Mouse (Mus musculus) midbrain, embryonic 16.5 days (tissue): Measurements from ENCODE around the gene Gm20388. TPM values are rescaled to one million over a fixed set of nuclear protein-coding genes. Genes with fewer than 3 reads are reported as not detected.
"Not testable (repeated sequence)": the region's sequence is repeated elsewhere in the genome, so short reads cannot be mapped to it uniquely, and the experiment has no call there.

Source experiments
- ATAC-seq: fragments of 200-750 bp; cut with Nextera tagmentation; 2 replicates; pipeline ENCODE4 v1.8.0; 2017; ENCODE audit warnings: moderate TSS enrichment
- H3K27ac ChIP-seq: fragments of 300-500 bp; sonication (generic); 2 replicates; pipeline ENCODE4 v1.5.1; 2014; ENCODE audit warnings: mild to moderate bottlenecking, low read length, mixed read lengths
- H3K27me3 ChIP-seq: fragments of 300-500 bp; sonication (generic); 2 replicates; pipeline ENCODE4 v1.6.1; 2014; ENCODE audit warnings: low read depth, low read length, mixed read lengths; ENCODE audit not compliant: control insufficient read depth, insufficient read depth
- H3K36me3 ChIP-seq: fragments of 300-500 bp; sonication (generic); 2 replicates; pipeline ENCODE4 v1.6.1; 2014; ENCODE audit warnings: mild to moderate bottlenecking, low read length, moderate library complexity, mixed read lengths; ENCODE audit not compliant: control insufficient read depth, insufficient read depth
- H3K4me1 ChIP-seq: fragments of 300-500 bp; sonication (generic); 2 replicates; pipeline ENCODE4 v1.6.1; 2014; ENCODE audit warnings: mild to moderate bottlenecking, low read length, mixed read lengths; ENCODE audit not compliant: control insufficient read depth, insufficient read depth
- H3K4me2 ChIP-seq: fragments of 300-500 bp; sonication (generic); 2 replicates; pipeline ENCODE4 v1.6.1; 2014; ENCODE audit warnings: mild to moderate bottlenecking, low read length, mixed read lengths
- H3K4me3 ChIP-seq: fragments of 300-500 bp; sonication (generic); 2 replicates; pipeline ENCODE4 v1.5.1; 2014; ENCODE audit warnings: low read depth, mild to moderate bottlenecking, low read length, moderate library complexity, mixed read lengths
- H3K9ac ChIP-seq: fragments of 300-500 bp; sonication (generic); 2 replicates; pipeline ENCODE4 v1.6.1; 2014; ENCODE audit warnings: low read depth, low read length, mixed read lengths
- H3K9me3 ChIP-seq: fragments of 300-500 bp; sonication (generic); replicated peaks from 2 replicates; pipeline ENCODE4 v1.6.1; 2014; ENCODE audit warnings: mild to moderate bottlenecking, low read length, mixed read lengths; ENCODE audit not compliant: control insufficient read depth, poor library complexity, severe bottlenecking
- WGBS: fragments of 180-500 bp; shearing (Covaris S2); extraction: QIAGEN DNeasy Blood & Tissue Kit; methylation state at CpG from one replicate; pipeline ENCODE4 v1.1.7; 2014; 5-methylcytosine and 5-hydroxymethylcytosine counted together
- polyA plus RNA-seq: library from polyadenylated mRNA; unstranded; fragments of >200 nt; fragmentation: Nextera tagmentation; extraction: Ambion mirVana; gene quantifications from 2 replicates; pipeline ENCODE4 v1.2.1, GENCODE M21; 2015

Gm20388 gene
- polyA plus RNA-seq, 1 experiment from 2014 or later, result 7.5 TPM

DNA sequence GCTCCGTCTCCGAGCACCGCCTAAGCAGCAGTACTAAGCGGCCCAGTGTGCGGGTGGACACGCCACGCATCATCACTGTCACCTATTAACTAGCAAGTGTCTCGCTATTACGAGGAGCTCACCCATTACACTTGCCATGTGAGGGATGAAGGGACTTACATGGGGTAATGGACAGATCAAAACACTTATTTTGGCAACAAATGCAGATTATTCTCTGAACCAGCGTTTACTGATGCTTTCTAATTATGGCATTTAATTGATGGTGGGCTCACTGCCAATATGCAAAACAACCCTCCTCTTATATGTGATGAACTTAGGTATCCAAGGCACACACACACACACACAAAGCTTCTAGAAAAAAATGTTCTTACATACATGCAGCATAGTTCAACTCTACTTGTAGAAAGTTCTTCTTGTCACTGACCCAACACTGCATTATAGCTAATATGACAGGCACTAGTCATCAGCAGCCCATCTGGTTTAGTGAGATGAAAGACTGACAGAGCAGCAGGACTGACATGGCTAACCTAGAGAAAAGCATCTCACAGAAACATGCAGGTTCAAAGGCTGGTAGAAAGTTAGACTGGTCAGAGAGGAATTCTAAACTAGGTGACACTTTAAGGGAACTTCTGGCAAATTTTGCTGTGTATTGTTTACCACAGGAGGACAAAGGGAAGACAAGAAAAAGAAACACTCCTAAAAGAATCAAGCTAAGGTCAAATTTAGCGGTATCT, 3128.9 kb downstream of the Gm20388 start:
- Histone ChIP-seq H3K4me1 (peaks cover 36% of the 10 kb centered on the region), H3K4me3 (peak overlapping the region; percentile 100; the same call in 1 of the 2 replicates), H3K9ac (no peak overlapping the region; the same call in 1 of the 2 replicates), H3K27ac (no peak overlapping the region), H3K27me3 (no peaks in the 10 kb centered on the region), H3K4me2 (peak overlapping the region; percentile 74), H3K36me3 (no peaks in the 10 kb centered on the region), H3K9me3 (no peaks in the 10 kb centered on the region)
- 25% methylated on average over 11 of the region's 11 CpGs for WGBS
- ATAC-seq, result no peak

DNA sequence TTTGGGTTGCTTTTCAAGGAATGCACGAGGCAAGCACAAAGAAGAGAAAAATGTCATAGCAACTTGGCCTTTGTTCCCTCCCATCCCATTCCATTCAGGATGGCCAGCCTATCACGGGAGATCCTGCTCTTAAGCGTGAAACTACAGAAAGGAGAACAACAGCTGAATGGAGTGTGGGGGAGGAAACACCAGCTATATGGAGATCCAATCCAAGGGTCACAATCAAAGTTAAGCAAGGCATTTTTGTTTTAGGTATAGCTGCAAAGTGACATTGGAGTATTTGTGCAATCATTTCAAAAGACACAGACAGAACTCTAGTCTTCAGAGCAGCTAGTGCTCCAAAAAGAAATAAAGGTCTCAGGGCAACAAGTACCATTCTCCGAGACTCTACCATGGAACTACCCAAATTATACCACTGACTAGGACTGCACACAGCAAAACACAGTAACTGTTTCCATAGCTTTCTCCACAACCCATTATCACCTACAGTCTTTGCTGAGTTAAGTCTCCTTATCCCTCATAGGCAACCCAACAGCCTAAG, 3129.5 kb downstream of the Gm20388 start:
- Histone ChIP-seq H3K27ac (no peak overlapping the region), H3K4me1 (peaks cover 36% of the 10 kb centered on the region), H3K9me3 (no peaks in the 10 kb centered on the region), H3K9ac (peak overlapping the region; percentile 99; the same call in 1 of the 2 replicates), H3K27me3 (no peaks in the 10 kb centered on the region), H3K4me3 (peak overlapping the region; percentile 100), H3K36me3 (no peaks in the 10 kb centered on the region), H3K4me2 (peak overlapping the region; percentile 74)
- 4% methylated on average over 4 of the region's 4 CpGs for WGBS
- no peak for ATAC-seq

DNA sequence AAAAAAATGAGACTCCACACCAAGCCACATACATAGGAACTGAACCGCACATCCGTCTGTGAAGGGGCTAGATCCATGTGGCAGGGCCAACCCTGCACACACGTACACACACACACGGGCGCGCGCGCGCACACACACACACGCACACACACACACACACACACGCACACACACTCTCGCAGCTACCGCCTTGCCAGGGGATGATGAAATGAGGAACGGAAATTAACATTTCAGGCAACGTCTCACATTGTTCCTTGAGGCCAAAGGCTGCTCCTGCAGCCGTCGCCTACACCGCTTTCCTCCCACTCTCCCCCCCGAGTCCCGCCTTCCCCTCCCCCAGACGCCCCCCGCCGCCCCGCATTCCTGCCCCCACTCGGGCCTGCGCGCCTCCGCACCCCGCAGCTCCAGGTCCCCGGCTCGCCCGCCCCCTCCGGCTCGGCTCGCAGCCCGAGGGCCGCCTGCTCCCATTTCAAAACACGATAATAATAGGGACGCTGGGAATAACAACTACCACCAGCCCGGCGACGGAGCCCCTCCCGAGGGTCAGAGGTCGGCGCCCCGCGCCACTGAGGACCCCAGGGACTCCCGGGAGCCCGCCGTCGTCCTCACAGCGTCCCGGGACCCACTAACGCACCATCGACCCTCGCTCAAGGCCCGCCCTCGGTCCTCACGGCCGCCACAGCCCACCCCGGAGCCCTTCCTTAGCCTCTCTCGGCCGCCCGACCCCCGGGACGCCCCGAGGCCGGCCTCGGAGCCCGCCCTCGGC, 3130.6 kb downstream of the Gm20388 start:
- peak overlapping the region; percentile 74 for H3K4me2 ChIP-seq
- H3K4me1 ChIP-seq, result peaks cover 36% of the 10 kb centered on the region
- H3K36me3 ChIP-seq, result no peaks in the 10 kb centered on the region
- H3K4me3 ChIP-seq, result peak overlapping the region; percentile 100
- WGBS, result under 1% methylated on average over 60 of the region's 71 CpGs
- H3K27ac ChIP-seq, result peak overlapping the region; percentile 93
- no peak for ATAC-seq
- peak overlapping the region; percentile 99 for H3K9ac ChIP-seq
- no peaks in the 10 kb centered on the region for H3K9me3 ChIP-seq
- H3K27me3 ChIP-seq, result no peaks in the 10 kb centered on the region

DNA sequence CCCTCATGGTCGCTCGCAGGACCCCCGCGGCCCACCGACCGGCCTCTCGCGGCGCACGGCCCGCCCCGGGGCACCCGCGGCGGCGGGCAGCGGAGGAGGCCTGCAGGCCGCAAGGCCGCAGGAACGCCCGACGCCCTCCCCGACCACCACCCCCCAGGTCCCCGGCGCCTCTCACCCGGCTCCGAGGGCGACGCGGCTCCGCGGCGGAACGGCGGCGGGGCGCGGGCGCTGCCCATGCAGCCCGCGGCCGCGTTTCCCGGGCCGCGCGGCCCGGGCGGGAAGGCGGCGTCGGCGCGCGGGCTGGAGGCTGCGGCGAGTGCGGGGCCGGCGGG, 3131.1 kb downstream of the Gm20388 start:
- peak; percentile 34; the same call in 1 of the 2 replicates for ATAC-seq
- Histone ChIP-seq H3K4me3 (peak overlapping the region; percentile 100), H3K27me3 (no peaks in the 10 kb centered on the region), H3K9me3 (no peaks in the 10 kb centered on the region), H3K27ac (peak overlapping the region; percentile 93), H3K9ac (peak overlapping the region; percentile 99), H3K4me2 (peak overlapping the region; percentile 74), H3K36me3 (no peaks in the 10 kb centered on the region), H3K4me1 (peaks cover 36% of the 10 kb centered on the region)
- WGBS, result under 1% methylated on average over 45 of the region's 60 CpGs

DNA sequence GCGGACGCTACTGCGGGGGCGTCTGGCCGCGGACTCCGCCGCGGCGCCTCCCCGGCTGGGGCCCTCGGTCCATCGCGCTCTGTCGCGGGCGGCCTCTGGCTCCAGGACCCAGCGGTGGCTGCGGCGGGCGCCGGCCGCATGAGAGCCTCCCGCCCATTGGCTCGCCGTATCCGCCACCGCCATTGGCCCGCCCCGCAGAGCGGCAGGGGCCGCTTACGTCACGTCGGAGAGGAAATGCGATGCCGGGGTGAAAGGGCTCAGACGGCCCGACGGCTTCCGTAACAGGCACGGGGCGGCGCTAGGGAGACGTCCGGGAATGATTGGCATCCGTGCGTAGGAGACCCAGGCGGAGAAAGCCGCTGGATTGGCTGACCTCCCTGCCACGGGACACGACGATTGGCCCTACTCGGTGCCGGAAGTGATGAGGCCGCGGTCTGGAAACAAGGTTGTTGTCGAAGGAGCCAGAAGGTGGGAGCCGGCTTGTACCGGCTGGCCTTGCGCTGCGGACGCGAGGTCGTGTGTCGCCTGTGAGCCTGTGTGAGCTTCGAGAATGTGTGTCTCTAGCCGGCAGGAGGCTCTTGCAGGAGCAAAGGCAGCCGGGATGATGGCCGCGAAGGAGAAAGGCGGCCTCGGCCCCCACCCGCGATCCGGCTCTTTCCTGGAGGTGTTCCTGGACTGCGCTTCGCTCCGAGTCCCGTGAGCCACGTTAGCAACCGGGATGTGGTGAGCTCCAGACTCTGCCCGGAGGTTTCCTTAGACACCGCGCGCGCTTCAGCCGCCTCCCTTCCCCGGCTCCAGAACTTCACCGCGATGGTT, 3131.7 kb downstream of the Gm20388 start, which contains the start of gene Ankrd11:
Gene Ankrd11 (minus strand): TSS at position 120 of the 816 bp plus-strand sequence.
- no peaks in the 10 kb centered on the region for H3K36me3 ChIP-seq
- H3K27me3 ChIP-seq, result no peaks in the 10 kb centered on the region
- under 1% methylated on average over 90 of the region's 91 CpGs for WGBS
- peak within 1 kb of the TSS; percentile 88 for H3K4me2 ChIP-seq
- peaks cover 36% of the 10 kb centered on the region for H3K4me1 ChIP-seq
- peak within 1 kb of the TSS; percentile 100 for H3K4me3 ChIP-seq
- H3K9me3 ChIP-seq, result no peaks in the 10 kb centered on the region
- H3K27ac ChIP-seq, result peak within 1 kb of the TSS; percentile 95
- peak; percentile 99 for ATAC-seq
- H3K9ac ChIP-seq, result peak within 1 kb of the TSS; percentile 99

DNA sequence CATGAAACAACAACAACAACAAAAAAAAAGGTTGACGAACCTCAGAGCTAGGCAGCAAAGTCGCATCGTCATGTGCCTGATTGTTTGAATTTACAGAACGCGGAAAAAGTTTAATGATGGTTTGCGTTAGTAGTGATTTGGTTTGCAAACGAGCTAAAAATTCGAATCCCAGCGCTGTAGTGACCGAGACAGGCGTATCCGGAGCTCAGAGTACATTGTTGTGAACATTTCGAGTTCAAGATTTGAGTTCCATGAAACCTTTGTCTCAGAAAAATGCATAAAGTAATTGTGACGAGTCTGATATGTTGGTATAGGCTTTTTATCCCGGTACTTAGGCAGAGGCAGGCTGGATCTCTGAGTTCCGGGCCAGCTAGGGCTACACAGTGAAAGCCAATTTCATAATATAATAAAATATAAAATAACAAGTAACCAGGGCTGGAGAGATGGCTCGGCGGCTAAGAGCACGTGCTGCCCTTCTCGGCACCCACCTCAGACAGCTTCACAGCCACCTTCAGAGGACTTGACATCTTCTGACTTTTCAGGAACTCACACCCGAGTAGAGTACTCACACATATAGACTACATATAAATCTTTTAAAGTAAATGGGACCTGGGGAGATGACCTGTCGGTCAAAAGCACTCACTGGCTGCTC, 3132.5 kb downstream of the Gm20388 start:
- Histone ChIP-seq H3K4me1 (peaks cover 36% of the 10 kb centered on the region), H3K27ac (peak overlapping the region; percentile 95), H3K36me3 (no peaks in the 10 kb centered on the region), H3K9ac (peak overlapping the region; percentile 81), H3K9me3 (no peaks in the 10 kb centered on the region), H3K27me3 (no peaks in the 10 kb centered on the region), H3K4me2 (peak overlapping the region; percentile 88), H3K4me3 (peak overlapping the region; percentile 100)
- 25% methylated on average over 22 of the region's 22 CpGs for WGBS
- ATAC-seq, result no peak

DNA sequence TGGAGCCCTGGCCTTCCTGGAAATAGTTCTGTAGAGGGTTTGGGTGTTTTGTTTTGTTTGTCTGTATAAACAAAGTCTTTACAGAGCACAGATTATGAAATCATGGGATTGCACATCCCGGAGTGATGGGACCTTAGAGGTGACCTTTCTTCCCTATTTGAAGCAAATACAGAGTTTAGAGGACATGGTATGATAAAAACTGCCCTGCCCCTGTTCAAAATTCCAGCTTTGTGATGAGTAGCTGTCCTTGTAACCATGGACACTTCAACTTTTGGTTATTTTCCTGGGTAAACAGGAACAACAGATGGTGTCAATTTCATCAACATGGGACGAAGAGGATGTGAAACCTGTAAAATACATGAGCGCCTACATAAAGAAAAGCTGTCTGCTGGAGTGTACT, 3133.3 kb downstream of the Gm20388 start:
- Histone ChIP-seq H3K9me3 (no peaks in the 10 kb centered on the region), H3K4me1 (peaks cover 31% of the 10 kb centered on the region), H3K27me3 (no peaks in the 10 kb centered on the region), H3K36me3 (no peaks in the 10 kb centered on the region), H3K9ac (no peak overlapping the region), H3K4me3 (no peak overlapping the region), H3K4me2 (no peak overlapping the region), H3K27ac (no peak overlapping the region)
- no peak for ATAC-seq
- WGBS, result 94% methylated on average over 3 of the region's 3 CpGs

DNA sequence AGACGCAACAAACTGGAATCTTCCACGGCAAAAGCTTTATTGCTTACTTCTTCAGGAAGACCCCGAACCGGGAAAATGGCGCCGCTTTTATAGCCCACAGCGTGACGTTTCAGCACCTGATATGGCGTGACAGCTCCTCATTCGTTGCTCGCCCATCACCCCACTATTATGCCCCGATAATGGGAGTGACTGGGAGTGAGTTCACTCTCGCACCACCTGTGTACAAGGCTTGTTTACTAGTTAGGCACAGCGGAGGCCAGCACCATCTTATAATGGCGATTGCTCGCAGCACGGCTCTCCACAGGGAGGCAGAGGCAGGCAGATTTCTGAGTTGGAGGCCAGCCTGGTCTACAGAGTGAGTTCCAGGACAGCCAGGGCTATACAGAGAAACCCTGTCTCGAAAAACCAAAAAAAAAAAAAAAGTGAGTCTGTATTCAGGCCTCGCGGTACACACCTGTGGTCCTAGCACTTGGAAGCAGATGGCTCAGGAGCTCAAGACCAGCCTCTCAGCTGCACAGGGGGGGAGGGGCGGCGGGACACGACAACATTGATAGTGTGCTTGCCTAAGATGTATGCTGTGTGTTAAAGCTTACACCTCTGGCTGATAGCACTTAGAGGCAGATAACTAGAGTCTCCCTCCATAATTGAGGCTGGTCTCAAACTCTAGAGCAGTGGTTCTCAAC, 3134.2 kb downstream of the Gm20388 start:
- ATAC-seq, H3K36me3 ChIP-seq, H3K9ac ChIP-seq, H3K4me2 ChIP-seq, H3K4me3 ChIP-seq, H3K27ac ChIP-seq, H3K27me3 ChIP-seq, H3K9me3 ChIP-seq: not testable (repeated sequence)
- H3K4me1 ChIP-seq, result peaks cover 22% of the 10 kb centered on the region
- WGBS, result 95% methylated on average over 22 of the region's 23 CpGs
